Mouse (Mus musculus): ENCODE results near the gene Larp7. TPM values are rescaled to one million over a fixed set of nuclear protein-coding genes. Genes with fewer than 3 reads are reported as not detected.

Larp7 gene
- polyA plus RNA-seq, 1 experiment from 2014 or later, result 43.2 TPM

MicroRNAs within 50 kb of the gene (microRNA counts, 519-probe panel; counts per million panel counts)
- microRNA mmu-miR-302a (104 counts per million, percentile 35 among the panel's probes with 10 or more counts), microRNA mmu-miR-302b (104 counts per million, percentile 35 among the panel's probes with 10 or more counts), microRNA mmu-miR-302c (104 counts per million, percentile 35 among the panel's probes with 10 or more counts), microRNA mmu-miR-302d (104 counts per million, percentile 35 among the panel's probes with 10 or more counts), microRNA mmu-miR-367 (2,855 counts per million, percentile 68 among the panel's probes with 10 or more counts)

Small RNAs within 50 kb of the gene (microRNA-seq; reads per million reads assigned to microRNA genes)
- 5.9 reads per million, percentile 23 among the genes with 10 or more reads in this experiment for gene Mir302a
- gene Mir302b, result 4.0 reads per million, percentile 18 among the genes with 10 or more reads in this experiment
- 1.6 reads per million, percentile 3 among the genes with 10 or more reads in this experiment for gene Mir302c
- gene Mir302d, result 6.3 reads per million, percentile 24 among the genes with 10 or more reads in this experiment
- not detected for gene Mir367

Other genes with a start within 250 kb of the Larp7 start
- gene Ank2, start 54.0 kb downstream of the Larp7 start, polyA plus RNA-seq (2015; fragmentation: Nextera tagmentation; extraction: Ambion mirVana), result 7.5 and 10.8 TPM in 2 replicates
- 6.3 and 9.1 TPM in 2 replicates for gene Zgrf1, start 140 bp upstream of the Larp7 start, polyA plus RNA-seq (2015; fragmentation: Nextera tagmentation; extraction: Ambion mirVana)
- not detected in 2 replicates for gene Neurog2, start 79.8 kb upstream of the Larp7 start, polyA plus RNA-seq (2015; fragmentation: Nextera tagmentation; extraction: Ambion mirVana)
- gene Alpk1, start 227.2 kb upstream of the Larp7 start, polyA plus RNA-seq (2015; fragmentation: Nextera tagmentation; extraction: Ambion mirVana), result 1.2 TPM in 2 replicates
- gene Tifa, start 236.5 kb upstream of the Larp7 start, polyA plus RNA-seq (2015; fragmentation: Nextera tagmentation; extraction: Ambion mirVana), result 4.3 and 5.4 TPM in 2 replicates

All from kidney, embryonic 16.5 days (tissue).